Mouse (Mus musculus): ENCODE data around the gene Cdkl1.

Gene Cdkl1

GRCm38 (mm10) chr12:69790530-69791505 lies at the start of gene Cdkl1:
Cdkl1 (minus strand) TSS chr12:69791267.
- no peak for DNase-seq (ENCODE audit: low spot score)

GRCm38 (mm10) chr12:69838376-69838775 lies 47.3 kb upstream of the Cdkl1 start:
- DNase-seq (ENCODE audit: low spot score) = no peak

- DNase-seq (ENCODE audit: low spot score) = no peak
Measured at GRCm38 (mm10) chr12:69833982-69834604, 43.0 kb upstream of the Cdkl1 start.

GRCm38 (mm10) chr12:69831239-69831910 lies 40.3 kb upstream of the Cdkl1 start:
- DNase-seq (ENCODE audit: low spot score) = no peak

GRCm38 (mm10) chr12:69828214-69828613 lies 37.1 kb upstream of the Cdkl1 start:
- DNase-seq (ENCODE audit: low spot score) = no peak

DNA sequence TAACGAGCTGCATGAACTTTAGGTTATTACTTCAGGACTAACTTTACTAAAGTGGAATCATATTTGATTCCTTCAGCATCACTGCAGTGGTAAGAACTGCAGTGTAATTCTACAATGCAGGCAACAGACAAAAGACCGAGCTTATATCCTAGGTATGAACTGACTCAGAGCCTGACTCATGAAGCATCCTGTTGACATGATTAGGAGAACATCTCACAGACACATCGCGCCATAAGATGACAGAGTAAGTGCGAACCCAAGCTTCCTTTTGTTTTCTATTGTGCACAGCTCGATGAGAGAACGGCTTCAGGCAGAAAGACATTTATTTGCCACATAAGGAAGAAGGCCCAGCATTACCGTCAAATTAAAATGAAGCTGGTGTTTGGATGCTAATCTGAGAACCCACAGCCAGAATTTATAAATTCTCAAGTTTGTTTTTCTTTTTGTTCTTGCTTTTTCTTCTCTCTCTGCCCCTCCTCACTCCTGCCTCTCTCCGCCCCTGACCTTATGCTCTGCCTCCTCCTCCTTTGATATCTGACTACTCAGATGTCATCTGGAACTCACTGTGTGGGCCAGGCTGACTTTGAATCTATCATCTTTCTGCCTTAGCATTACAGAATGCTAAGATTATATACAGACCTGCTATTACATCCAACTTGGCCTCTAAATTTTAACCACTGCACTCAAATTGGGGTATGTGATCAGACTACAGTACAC lies 34.0 kb upstream of the Cdkl1 start:
- DNase-seq (ENCODE audit: low spot score) = no peak

GRCm38 (mm10) chr12:69814272-69814671 lies 23.2 kb upstream of the Cdkl1 start:
- no peak for DNase-seq (ENCODE audit: low spot score)

- no peak for DNase-seq (ENCODE audit: low spot score)
Measured at GRCm38 (mm10) chr12:69813596-69813995, 22.5 kb upstream of the Cdkl1 start.

DNA sequence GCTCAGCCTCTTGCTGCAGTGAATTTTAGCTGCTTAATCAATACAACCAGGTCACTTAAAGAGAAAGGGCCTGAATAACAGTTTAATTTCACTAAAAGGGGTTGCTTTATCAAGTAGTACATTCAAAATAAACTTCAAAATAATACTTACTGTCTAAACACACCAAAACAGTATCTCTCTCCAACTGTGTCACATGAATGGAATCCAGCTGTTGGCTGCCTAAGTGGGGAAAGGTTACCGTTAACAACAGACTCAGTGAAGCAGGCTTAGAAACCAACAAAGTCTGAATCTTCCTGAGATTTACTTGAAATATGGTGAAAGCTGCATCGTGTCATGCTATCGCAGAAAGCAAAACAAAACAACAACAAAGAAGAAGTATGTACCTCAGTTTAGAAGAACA lies 21.9 kb upstream of the Cdkl1 start:
- no peak for DNase-seq (ENCODE audit: low spot score)

- DNase-seq (ENCODE audit: low spot score) = no peak
Measured at GRCm38 (mm10) chr12:69811976-69812375, 20.9 kb upstream of the Cdkl1 start.

- no peak for DNase-seq (ENCODE audit: low spot score)
Measured at GRCm38 (mm10) chr12:69809439-69809838, 18.4 kb upstream of the Cdkl1 start.

DNA sequence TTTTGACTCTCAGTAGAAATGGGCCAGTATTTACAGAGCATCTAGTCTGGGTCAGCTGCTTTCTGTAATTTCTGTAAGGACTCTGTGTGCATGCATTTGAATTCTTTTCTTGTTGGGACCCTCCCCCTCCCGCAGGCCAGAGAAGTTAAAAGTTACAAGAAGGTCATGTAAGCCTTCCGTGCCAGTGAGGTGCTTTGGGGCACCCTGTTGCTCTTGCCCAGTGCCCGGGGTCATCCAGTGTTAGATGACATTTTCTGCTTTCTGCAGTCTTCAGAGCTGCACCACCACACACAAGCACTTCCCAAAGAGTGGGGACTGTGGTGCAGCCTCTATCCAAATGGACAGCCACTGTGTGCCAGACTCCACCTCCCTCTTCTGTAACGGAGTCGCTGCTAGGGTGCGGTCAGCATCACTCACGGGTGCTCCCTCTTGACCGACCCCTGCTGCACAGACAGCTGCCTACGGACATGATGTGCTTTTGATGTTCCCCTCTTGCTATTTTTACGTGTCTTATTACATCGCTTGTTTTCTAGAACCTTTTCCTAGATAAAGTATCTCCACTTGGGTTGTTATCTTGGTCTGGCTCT lies 16.4 kb upstream of the Cdkl1 start:
- no peak for DNase-seq (ENCODE audit: low spot score)

DNA sequence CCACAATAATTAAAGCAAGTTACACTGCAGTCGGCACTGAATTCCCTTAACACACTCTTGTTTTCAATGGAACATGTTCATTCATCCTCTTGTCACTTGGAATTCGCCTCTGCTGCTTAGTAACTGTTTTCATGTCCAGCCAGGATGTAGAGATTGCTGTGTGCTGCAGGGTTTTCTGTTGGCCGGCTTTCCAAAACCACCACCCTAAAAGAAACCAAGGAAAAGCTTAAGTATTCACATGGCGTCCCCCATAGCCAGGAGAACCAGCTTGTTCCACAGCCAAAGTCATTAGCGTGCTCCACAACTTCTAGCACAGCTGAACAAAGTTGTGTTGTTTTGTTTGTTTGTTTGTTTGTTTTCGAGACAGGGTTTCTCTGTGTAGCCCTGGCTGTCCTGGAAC lies 14.1 kb upstream of the Cdkl1 start:
- DNase-seq (ENCODE audit: low spot score) = no peak

DNA sequence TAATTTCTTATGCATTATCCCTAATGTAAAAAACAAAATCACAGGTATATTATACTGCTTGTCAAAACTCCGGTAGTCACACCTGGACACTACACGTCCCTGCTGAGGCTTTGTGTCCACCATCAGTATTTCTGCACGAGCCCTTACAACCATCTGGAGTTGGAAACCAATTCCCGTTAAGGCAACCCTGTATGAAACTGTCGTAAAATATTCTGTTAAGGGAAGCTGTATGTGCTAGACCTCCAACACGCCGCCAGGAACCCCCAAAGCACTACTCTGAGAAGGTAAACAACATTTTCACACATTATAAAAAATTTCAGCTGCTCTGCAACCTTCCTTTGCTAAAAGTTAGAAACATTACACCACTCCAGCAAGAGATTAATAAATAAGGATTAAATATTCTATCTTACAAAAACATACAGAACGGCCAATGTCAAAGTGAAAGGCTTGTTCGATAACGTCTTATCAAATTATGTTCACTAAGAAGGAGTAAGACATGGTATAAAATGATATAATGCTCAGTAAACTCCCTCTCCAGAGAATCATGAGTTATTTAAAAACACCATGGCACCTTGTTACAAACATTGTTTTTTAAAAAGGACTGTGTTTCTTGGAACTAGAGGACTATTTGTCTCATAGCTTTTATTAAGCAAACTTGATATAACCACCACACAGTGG lies 13.5 kb upstream of the Cdkl1 start:
- no peak for DNase-seq (ENCODE audit: low spot score)

GRCm38 (mm10) chr12:69803196-69803595 lies 12.1 kb upstream of the Cdkl1 start:
- no peak for DNase-seq (ENCODE audit: low spot score)

DNA sequence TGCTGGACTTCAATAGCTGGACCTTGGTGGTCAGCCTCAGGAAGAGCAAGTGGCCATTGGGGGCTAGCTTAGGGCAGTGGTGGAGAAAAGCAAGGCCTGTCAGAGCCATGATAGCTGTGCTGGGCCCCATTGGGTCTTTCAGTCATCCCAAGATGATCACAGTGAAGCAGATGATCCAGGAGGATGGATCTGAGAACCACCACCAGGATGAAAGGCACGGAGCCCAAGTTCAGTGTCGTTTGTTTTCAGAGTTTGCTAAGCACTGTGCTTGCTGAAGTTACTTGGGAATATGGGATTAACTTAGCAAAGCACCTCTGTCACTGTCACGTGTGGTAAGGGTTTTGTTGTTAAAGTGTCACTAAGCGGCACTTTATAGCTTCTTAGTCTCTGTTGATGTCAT lies 9.5 kb upstream of the Cdkl1 start:
- no peak for DNase-seq (ENCODE audit: low spot score)

DNA sequence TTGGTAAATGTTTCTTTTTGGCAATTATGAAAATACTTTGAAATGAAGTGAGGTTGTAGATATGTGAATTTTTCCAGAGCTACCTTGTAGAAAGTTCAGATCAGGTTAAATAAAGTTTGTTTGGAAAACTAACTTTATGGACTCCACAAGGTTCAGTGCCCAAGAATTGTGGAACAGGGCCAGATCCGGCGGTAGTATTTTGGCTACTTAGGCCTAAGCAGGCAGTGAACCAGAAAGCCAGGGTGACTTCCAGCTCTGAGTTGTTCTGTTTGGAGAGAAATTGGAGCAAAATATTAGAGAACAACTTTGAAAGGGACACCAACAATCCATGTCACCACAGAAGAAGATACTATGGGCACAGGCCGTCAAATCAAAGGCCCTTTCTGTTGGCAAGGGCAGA lies 5.2 kb upstream of the Cdkl1 start:
- DNase-seq (ENCODE audit: low spot score) = no peak

GRCm38 (mm10) chr12:69789766-69790529 lies 1.1 kb downstream of the Cdkl1 start:
- DNase-seq (ENCODE audit: low spot score) = no peak

DNA sequence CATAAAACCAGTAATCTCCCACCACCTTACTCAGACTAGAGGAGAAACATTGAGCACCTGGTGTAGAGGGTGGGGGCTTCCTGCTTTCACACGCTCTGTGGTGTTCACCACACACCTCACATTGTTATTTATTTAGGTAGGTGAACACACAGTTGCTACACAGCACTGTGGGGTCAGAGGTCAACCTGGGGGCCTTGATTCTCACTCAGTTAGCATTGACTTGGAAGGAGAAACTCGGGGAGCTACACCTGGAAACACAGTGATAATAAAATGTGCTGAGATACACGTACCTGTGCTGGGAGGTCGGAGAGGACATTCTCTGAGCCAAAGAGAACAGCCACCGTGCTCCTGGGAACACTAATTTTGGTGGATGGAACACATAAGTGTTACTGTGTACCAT lies 2.7 kb downstream of the Cdkl1 start:
- DNase-seq (ENCODE audit: low spot score) = no peak

- DNase-seq (ENCODE audit: low spot score) = no peak
Measured at GRCm38 (mm10) chr12:69785471-69785870, 5.6 kb downstream of the Cdkl1 start.

All from urinary bladder, postnatal 10 days (tissue).